Mouse (Mus musculus): ENCODE data around the gene Lrp8. TPM values are rescaled to one million over a fixed set of nuclear protein-coding genes. Genes with fewer than 3 reads are reported as not detected.

Gene Lrp8
- total and polyA plus RNA-seq, 3 experiments: 6.4 to 21.1 (median 14.2) TPM

DNA sequence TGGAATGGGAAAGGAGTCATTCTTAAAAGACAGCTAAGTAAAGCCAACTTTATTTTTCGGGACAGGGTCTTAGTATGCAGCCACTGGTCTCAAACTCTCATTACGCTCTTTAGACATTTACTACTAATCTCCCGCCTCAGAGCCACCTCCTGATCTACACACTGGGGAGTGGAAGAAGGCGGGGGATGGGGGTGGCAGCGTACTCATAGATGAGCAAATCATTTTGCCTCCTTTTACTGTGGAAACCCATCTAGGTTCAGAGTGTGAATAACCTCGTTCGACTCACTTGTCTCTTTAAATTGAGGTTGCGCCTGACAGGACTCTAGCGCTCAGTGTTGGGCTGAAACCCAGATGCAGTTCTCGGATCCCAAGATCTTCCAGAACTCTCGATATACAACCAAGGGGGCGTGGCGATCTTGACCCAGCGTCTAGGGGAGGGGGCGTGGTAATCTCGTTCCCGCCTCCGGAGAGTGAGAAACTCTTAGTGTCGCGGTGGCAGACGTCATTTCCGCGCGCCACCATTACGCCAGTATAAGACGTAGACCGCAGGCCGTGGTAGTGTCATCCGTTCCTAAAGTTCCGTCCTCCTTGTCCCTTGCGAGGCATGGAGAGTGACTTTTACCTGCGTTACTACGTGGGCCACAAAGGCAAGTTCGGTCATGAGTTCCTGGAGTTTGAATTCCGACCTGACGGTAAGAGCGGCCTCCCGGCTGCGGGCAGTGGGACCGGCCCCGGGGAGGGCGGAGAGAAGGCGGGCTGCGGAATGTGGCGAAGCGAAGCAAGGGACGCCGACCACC lies 77.4 kb downstream of the Lrp8 start, which contains the start of gene Magoh:
Magoh (plus strand) TSS at position 502 of the 797 bp plus-strand sequence.
- peak; percentile 97 for DNase-seq (ENCODE audit: extremely low read depth)
- in situ Hi-C loops (cut with MboI; ENCODE audit: low pct_ligation_motif_present, low pct_unique_long_range_greater_than_20kb, low sequenced_read_pairs) (no loop called here), dilution Hi-C loops (cut with MboI; ENCODE audit: extremely low pct_ligation_motif_present, extremely low pct_unique_long_range_greater_than_20kb, low sequenced_read_pairs) (no loop called here)
- H3K79me2 ChIP-seq (replicated peaks; ENCODE audit: control insufficient read depth, extremely low read depth, insufficient read depth, poor library complexity, severe bottlenecking): peaks cover 23% of the 10 kb centered on the region
- H3K36me3 ChIP-seq (replicated peaks in 1 of 2; ENCODE audit: control insufficient read depth in 1 of 2, insufficient read depth in 1 of 2, low read length in 1 of 2): peaks cover 21 to 36% of the 10 kb centered on the region in 2 experiments
- peak within 1 kb of the TSS; percentile 93 to 95 (median 93) for H3K4me3 ChIP-seq (replicated peaks in 1 of 3; ENCODE audit: low read depth in 2 of 3, low read length in 2 of 3, poor library complexity in 1 of 3)
- no peaks in the 10 kb centered on the region for H3K9me3 ChIP-seq (replicated peaks; ENCODE audit: low read length)
- H3K4me1 ChIP-seq (ENCODE audit: control insufficient read depth in 1 of 2, insufficient read depth in 2 of 2): peaks cover 0 to 23% of the 10 kb centered on the region in 2 experiments; a peak in 2 of 4 replicates
- H3K9ac ChIP-seq (ENCODE audit: insufficient read depth, low read depth): peak within 1 kb of the TSS; percentile 89
- peak within 1 kb of the TSS; percentile 42 for H3K27ac ChIP-seq (ENCODE audit: insufficient read depth, low read depth)
- TF ChIP-seq HCFC1 (IDR thresholded peaks at IDR 0.05; ENCODE audit: low read depth, low read length): peak; percentile 91
- 0 out of 2 replicates have a peak, but pooled peaks have one; percentile 70 for TF ChIP-seq POLR2AphosphoS2 (IDR thresholded peaks at IDR 0.05; ENCODE audit: low read depth, low read length)
- peak; percentile 34; the same call in 1 of the 2 replicates for TF ChIP-seq IRF4 (IDR thresholded peaks at IDR 0.05; ENCODE audit: low read depth, low read length)
- TF ChIP-seq ZKSCAN1 (IDR thresholded peaks at IDR 0.05; ENCODE audit: borderline replicate concordance, low read depth, low read length): no peak
- peak; percentile 90 for TF ChIP-seq CHD2 (IDR thresholded peaks at IDR 0.05; ENCODE audit: low read length)
- no peak; the same call in 1 of the 2 replicates for TF ChIP-seq MAX (IDR thresholded peaks at IDR 0.05; ENCODE audit: low read length)
- no peak for TF ChIP-seq JUND (conservative IDR thresholded peaks at IDR 0.05; ENCODE audit: low read depth, low read length)
- TF ChIP-seq RAD21 (IDR thresholded peaks at IDR 0.05; ENCODE audit: low read depth, low read length): no peak
- TF ChIP-seq ELF1 (IDR thresholded peaks at IDR 0.05; ENCODE audit: low read depth, low read length): peak; percentile 81
- TF ChIP-seq MYC (IDR thresholded peaks at IDR 0.05; ENCODE audit: low read depth, low read length): no peak
- no peak for TF ChIP-seq BHLHE40 (IDR thresholded peaks at IDR 0.05; ENCODE audit: low read depth, low read length)
- no peak for TF ChIP-seq ZC3H11A (IDR thresholded peaks at IDR 0.05; ENCODE audit: low read depth, low read length)
- TF ChIP-seq E2F4 (IDR thresholded peaks at IDR 0.05; ENCODE audit: insufficient replicate concordance, low read depth, low read length): peak; percentile 97
- peak; percentile 20; the same call in 1 of the 2 replicates for TF ChIP-seq ETS1 (conservative IDR thresholded peaks at IDR 0.05; ENCODE audit: low read depth, low read length)
- no peak for TF ChIP-seq USF1 (IDR thresholded peaks at IDR 0.05; ENCODE audit: low read depth, low read length)
- TF ChIP-seq JUN (IDR thresholded peaks at IDR 0.05; ENCODE audit: insufficient read depth, low read depth, low read length): no peak
- peak; percentile 74 for TF ChIP-seq GABPA (IDR thresholded peaks at IDR 0.05; ENCODE audit: insufficient replicate concordance, low read depth, low read length)
- TF ChIP-seq NELFE (IDR thresholded peaks at IDR 0.05; ENCODE audit: low read depth, low read length): peak; percentile 92
- no peak for TF ChIP-seq SMC3 (IDR thresholded peaks at IDR 0.05; ENCODE audit: low read depth, low read length)
- TF ChIP-seq CTCF (conservative IDR thresholded peaks at IDR 0.05 in 1 of 2, IDR thresholded peaks at IDR 0.05 in 1 of 2; ENCODE audit: low read depth in 2 of 2, low read length in 2 of 2): no peak
- no peak for TF ChIP-seq ZNF384 (IDR thresholded peaks at IDR 0.05; ENCODE audit: low read depth, low read length)
- TF ChIP-seq MEF2A (IDR thresholded peaks at IDR 0.05; ENCODE audit: borderline replicate concordance, low read depth, low read length): no peak; the same call in 1 of the 2 replicates
- TF ChIP-seq TBP (conservative IDR thresholded peaks at IDR 0.05; ENCODE audit: low read depth, low read length): peak; percentile 95
- TF ChIP-seq MAFK (IDR thresholded peaks at IDR 0.05; ENCODE audit: insufficient replicate concordance, low read length): no peak
- no peak for TF ChIP-seq CHD1 (IDR thresholded peaks at IDR 0.05; ENCODE audit: low read depth, low read length)
- peak; percentile 78 for TF ChIP-seq ZMIZ1 (IDR thresholded peaks at IDR 0.05; ENCODE audit: low read depth, low read length)
- TF ChIP-seq MAZ (IDR thresholded peaks at IDR 0.05; ENCODE audit: low read depth, low read length): 0 out of 2 replicates have a peak, but pooled peaks have one; percentile 28
- peak; percentile 82 for TF ChIP-seq TCF12 (IDR thresholded peaks at IDR 0.05; ENCODE audit: low read depth, low read length)
- TF ChIP-seq NRF1 (IDR thresholded peaks at IDR 0.05; ENCODE audit: low read depth, low read length): 0 out of 2 replicates have a peak, but pooled peaks have one; percentile 21
- no peak for TF ChIP-seq USF2 (conservative IDR thresholded peaks at IDR 0.05; ENCODE audit: low read depth, low read length)
- peak; percentile 99 for TF ChIP-seq SIN3A (IDR thresholded peaks at IDR 0.05; ENCODE audit: low read length)
- no peak for TF ChIP-seq PAX5 (IDR thresholded peaks at IDR 0.05; ENCODE audit: low read length)
- no peak for TF ChIP-seq UBTF (IDR thresholded peaks at IDR 0.05; ENCODE audit: low read depth, low read length)
- TF ChIP-seq EP300 (IDR thresholded peaks at IDR 0.05; ENCODE audit: low read length): no peak
- TF ChIP-seq RCOR1 (conservative IDR thresholded peaks at IDR 0.05; ENCODE audit: low read depth, low read length): 0 out of 2 replicates have a peak, but pooled peaks have one; percentile 27
- TF ChIP-seq MXI1 (IDR thresholded peaks at IDR 0.05; ENCODE audit: low read depth, low read length): peak; percentile 83
- TF ChIP-seq KAT2A (IDR thresholded peaks at IDR 0.05; ENCODE audit: insufficient replicate concordance, low read length): peak; percentile 89; the same call in 1 of the 2 replicates
- peak; percentile 94 for TF ChIP-seq POLR2A (IDR thresholded peaks at IDR 0.05; ENCODE audit: low read depth, low read length)
- no peaks in the 10 kb centered on the region for H3K27me3 ChIP-seq (replicated peaks)
- H3K4me2 ChIP-seq (ENCODE audit: insufficient read depth, low read depth, poor library complexity, severe bottlenecking): peak within 1 kb of the TSS; percentile 95
